Mouse (Mus musculus): Measurements from ENCODE around the gene Mettl16. TPM values are rescaled to one million over a fixed set of nuclear protein-coding genes. Genes with fewer than 3 reads are reported as not detected.
"Not testable (repeated sequence)": the region's sequence is repeated elsewhere in the genome, so short reads cannot be mapped to it uniquely, and the experiment has no call there.

The Mettl16 gene
- polyA plus RNA-seq, 1 experiment from 2014 or later = 53.2 TPM

DNA sequence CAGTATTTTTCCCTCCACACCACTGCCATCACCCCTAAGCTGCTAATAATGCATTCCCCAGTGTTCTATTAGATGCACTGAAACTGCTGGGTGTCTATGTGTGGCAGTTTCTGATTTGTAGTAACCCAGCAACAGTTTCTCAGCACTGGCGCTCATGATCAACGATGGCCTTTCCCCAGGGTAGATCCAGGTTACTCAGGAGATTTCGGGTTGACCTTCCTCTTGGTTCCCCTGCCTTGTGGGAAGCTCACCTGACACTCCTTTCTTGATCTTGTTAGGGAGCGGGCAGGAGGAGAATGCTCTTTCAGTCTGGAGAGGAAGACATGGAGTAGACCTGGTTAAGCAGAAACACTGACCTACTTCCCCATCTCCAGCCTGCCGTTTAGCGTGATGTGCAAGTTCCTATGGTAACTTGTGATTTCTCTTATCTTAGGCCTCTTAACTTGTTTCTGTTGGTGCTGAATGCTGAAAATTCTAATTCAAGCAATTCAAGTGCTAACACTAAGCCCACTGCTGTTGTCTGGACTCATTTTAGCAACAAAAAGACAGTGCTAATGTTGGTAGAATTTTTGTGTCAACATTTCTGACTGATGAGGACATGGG, 37.7 kb downstream of the Mettl16 start:
- peaks cover 17% of the 10 kb centered on the region for H3K36me3 ChIP-seq (ENCODE audit: control insufficient read depth, insufficient read depth, low read length)
- no peak overlapping the region for H3K4me3 ChIP-seq (ENCODE audit: low read depth, low read length)
- WGBS = 96% methylated on average over 6 of the region's 6 CpGs
- no peak overlapping the region for H3K27ac ChIP-seq (ENCODE audit: low read length)
- no peak overlapping the region for H3K4me2 ChIP-seq (ENCODE audit: low read length)
- H3K9ac ChIP-seq (ENCODE audit: low read depth, low read length) = no peak overlapping the region
- H3K27me3 ChIP-seq (ENCODE audit: control insufficient read depth, insufficient read depth, low read depth, low read length) = no peaks in the 10 kb centered on the region
- no peak for ATAC-seq
- H3K4me1 ChIP-seq (ENCODE audit: control insufficient read depth, insufficient read depth, low read length) = no peaks in the 10 kb centered on the region
- H3K9me3 ChIP-seq (replicated peaks; ENCODE audit: control insufficient read depth, low read length, poor library complexity, severe bottlenecking) = no peaks in the 10 kb centered on the region

DNA sequence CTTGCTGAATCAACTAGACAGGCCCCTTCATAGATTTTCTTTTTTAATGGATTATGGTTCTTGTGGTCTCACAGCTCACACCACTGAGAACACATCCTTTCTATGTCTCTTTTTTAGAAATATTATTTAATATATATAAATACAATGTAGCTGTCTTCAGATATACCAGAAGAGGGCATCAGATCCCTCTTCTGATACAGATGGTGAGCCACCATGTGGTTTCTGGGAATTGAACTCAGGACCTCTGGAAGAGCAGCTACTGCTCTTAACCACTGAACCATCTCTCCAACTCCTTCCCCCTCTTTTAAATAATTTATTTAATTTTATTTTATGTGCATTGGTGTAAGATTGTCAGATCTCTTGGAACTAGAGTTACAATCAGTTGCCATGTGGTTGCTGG, 39.5 kb downstream of the Mettl16 start:
- Histone ChIP-seq H3K36me3 (ENCODE audit: control insufficient read depth, insufficient read depth, low read length) (peaks cover 13% of the 10 kb centered on the region), H3K9ac (ENCODE audit: low read depth, low read length) (no peak overlapping the region), H3K9me3 (replicated peaks; ENCODE audit: control insufficient read depth, low read length, poor library complexity, severe bottlenecking) (no peaks in the 10 kb centered on the region), H3K4me3 (ENCODE audit: low read depth, low read length) (no peak overlapping the region), H3K4me2 (ENCODE audit: low read length) (no peak overlapping the region), H3K4me1 (ENCODE audit: control insufficient read depth, insufficient read depth, low read length) (no peaks in the 10 kb centered on the region), H3K27me3 (ENCODE audit: control insufficient read depth, insufficient read depth, low read depth, low read length) (no peaks in the 10 kb centered on the region), H3K27ac (ENCODE audit: low read length) (no peak overlapping the region)
- no peak for ATAC-seq

DNA sequence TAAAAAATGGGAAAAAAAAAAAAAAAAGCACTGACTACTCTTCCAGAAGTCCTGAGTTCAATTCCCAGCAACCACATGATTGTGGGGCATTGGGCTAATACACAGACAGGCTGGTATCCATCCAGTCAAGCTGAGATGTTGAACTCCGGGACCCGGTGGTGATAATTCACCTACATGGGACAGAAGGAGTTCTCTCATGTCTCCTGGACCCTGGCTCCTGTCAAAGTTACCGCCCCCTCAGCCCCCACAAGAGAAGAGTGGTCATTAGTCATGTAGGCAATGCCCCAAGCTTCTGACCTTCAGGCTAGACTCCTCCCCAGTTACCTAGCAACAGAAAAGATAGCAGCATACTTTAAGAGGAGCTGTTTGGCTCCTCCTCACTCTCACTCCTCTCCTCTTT, 40.4 kb downstream of the Mettl16 start:
- H3K27me3 ChIP-seq (ENCODE audit: control insufficient read depth, insufficient read depth, low read depth, low read length); ATAC-seq; H3K4me3 ChIP-seq (ENCODE audit: low read depth, low read length); H3K4me1 ChIP-seq (ENCODE audit: control insufficient read depth, insufficient read depth, low read length); H3K27ac ChIP-seq (ENCODE audit: low read length); H3K4me2 ChIP-seq (ENCODE audit: low read length); H3K9ac ChIP-seq (ENCODE audit: low read depth, low read length); H3K9me3 ChIP-seq (replicated peaks; ENCODE audit: control insufficient read depth, low read length, poor library complexity, severe bottlenecking): not testable (repeated sequence)
- peaks cover 13% of the 10 kb centered on the region for H3K36me3 ChIP-seq (ENCODE audit: control insufficient read depth, insufficient read depth, low read length)
- WGBS = 87% methylated on average over 3 of the region's 3 CpGs

DNA sequence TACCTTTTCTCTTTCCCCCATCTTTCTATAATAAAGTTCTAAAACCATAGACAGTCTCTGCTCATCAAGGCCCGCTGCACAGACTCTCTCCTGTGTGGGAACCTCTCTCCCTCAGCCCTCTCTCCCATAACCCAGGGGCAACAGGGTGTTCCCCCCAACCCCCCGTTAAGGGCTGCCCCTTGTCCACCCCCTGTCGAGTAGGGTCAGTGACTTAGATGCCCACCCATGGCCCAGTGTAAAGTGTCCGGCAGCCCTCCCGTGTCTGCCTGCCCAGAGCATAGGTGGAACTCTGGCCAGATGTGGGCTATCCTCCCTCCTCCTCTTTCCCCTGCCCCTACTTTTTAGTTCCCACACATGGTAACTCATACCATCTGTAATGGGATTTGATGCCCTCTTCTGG, 40.9 kb downstream of the Mettl16 start:
- Histone ChIP-seq H3K4me3 (ENCODE audit: low read depth, low read length) (no peak overlapping the region), H3K27me3 (ENCODE audit: control insufficient read depth, insufficient read depth, low read depth, low read length) (no peaks in the 10 kb centered on the region), H3K27ac (ENCODE audit: low read length) (no peak overlapping the region), H3K4me1 (ENCODE audit: control insufficient read depth, insufficient read depth, low read length) (no peaks in the 10 kb centered on the region), H3K4me2 (ENCODE audit: low read length) (no peak overlapping the region), H3K36me3 (ENCODE audit: control insufficient read depth, insufficient read depth, low read length) (peaks cover 9% of the 10 kb centered on the region), H3K9me3 (replicated peaks; ENCODE audit: control insufficient read depth, low read length, poor library complexity, severe bottlenecking) (no peaks in the 10 kb centered on the region), H3K9ac (ENCODE audit: low read depth, low read length) (no peak overlapping the region)
- 76% methylated on average over 5 of the region's 5 CpGs for WGBS
- ATAC-seq = no peak

DNA sequence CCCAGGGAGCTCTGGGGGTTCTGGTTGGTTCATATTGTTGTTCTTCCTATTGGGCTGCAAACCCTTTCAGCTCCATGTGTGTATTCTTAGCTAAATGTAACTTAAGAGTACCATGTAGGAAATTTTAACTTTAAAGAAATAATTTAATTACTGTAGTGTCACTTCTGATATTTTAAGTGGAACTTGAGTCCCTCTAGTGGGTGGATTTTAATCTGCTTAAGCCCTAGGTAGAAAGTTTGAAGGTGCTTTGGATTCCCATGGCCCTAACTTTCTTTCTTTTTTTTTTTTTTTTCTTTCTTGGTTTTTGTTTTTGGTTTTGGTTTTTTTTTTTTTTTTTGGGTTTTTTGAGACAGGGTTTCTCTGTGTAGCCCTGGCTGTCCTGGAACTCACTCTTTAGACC, 45.2 kb downstream of the Mettl16 start:
- no peak overlapping the region for H3K27ac ChIP-seq (ENCODE audit: low read length)
- H3K4me3 ChIP-seq (ENCODE audit: low read depth, low read length) = no peak overlapping the region
- ATAC-seq = no peak

DNA sequence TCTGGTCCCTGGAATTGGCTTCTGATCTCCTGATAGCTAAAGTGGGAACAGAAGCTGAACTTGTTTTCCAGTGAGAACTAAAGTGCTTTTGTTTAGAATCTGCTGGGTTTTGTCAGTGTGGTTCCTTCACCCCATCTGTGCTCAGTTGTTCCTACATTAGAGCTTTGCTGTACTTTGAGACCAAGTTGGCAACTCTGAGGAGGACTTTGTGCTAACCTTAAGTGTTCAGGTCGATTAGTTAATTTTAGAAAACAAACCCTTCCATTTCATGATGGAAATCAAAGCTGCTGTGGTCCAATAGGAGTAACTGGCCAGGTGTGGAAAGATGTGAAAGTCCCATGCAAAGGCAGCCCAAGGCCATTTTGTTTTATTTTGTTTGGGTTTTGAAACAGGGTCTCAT, 50.3 kb downstream of the Mettl16 start:
- no peaks in the 10 kb centered on the region for H3K27me3 ChIP-seq (ENCODE audit: control insufficient read depth, insufficient read depth, low read depth, low read length)
- H3K4me1 ChIP-seq (ENCODE audit: control insufficient read depth, insufficient read depth, low read length) = no peaks in the 10 kb centered on the region
- H3K4me2 ChIP-seq (ENCODE audit: low read length) = no peak overlapping the region
- H3K36me3 ChIP-seq (ENCODE audit: control insufficient read depth, insufficient read depth, low read length) = peaks cover 7% of the 10 kb centered on the region
- H3K9ac ChIP-seq (ENCODE audit: low read depth, low read length) = no peak overlapping the region
- H3K27ac ChIP-seq (ENCODE audit: low read length) = no peak overlapping the region
- WGBS = 89% methylated on average over 1 of the region's 1 CpGs
- no peaks in the 10 kb centered on the region for H3K9me3 ChIP-seq (replicated peaks; ENCODE audit: control insufficient read depth, low read length, poor library complexity, severe bottlenecking)
- ATAC-seq = no peak
- H3K4me3 ChIP-seq (ENCODE audit: low read depth, low read length) = no peak overlapping the region

More for the DNA sequence above, 45.2 kb downstream of the Mettl16 start:
- Histone ChIP-seq H3K9me3 (replicated peaks; ENCODE audit: control insufficient read depth, low read length, poor library complexity, severe bottlenecking) (no peaks in the 10 kb centered on the region), H3K27me3 (ENCODE audit: control insufficient read depth, insufficient read depth, low read depth, low read length) (no peaks in the 10 kb centered on the region), H3K36me3 (ENCODE audit: control insufficient read depth, insufficient read depth, low read length) (peaks cover 7% of the 10 kb centered on the region), H3K9ac (ENCODE audit: low read depth, low read length) (no peak overlapping the region), H3K4me2 (ENCODE audit: low read length) (no peak overlapping the region), H3K4me1 (ENCODE audit: control insufficient read depth, insufficient read depth, low read length) (no peaks in the 10 kb centered on the region)

DNA sequence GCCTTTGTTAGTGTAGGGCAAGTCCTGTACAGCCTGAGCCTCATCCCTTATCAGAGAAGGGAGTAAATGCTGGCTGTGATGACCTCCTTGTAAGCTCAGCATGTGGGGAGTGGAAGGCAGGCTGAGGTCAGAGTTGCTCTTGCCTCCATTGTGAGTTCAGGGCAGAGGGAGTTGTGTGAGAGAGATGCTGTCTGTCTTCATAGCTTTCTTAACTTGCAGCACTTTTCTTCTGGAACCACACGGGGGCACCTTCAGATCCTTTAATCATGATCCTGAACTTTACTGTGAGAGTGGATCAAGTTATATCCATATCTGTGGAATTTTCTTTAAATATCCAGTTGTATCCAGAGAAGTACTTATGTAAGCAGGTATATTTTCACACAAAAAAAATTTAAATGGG, 50.8 kb downstream of the Mettl16 start:
- Histone ChIP-seq H3K27me3 (ENCODE audit: control insufficient read depth, insufficient read depth, low read depth, low read length) (no peaks in the 10 kb centered on the region), H3K9ac (ENCODE audit: low read depth, low read length) (no peak overlapping the region), H3K4me3 (ENCODE audit: low read depth, low read length) (no peak overlapping the region), H3K9me3 (replicated peaks; ENCODE audit: control insufficient read depth, low read length, poor library complexity, severe bottlenecking) (no peaks in the 10 kb centered on the region), H3K4me1 (ENCODE audit: control insufficient read depth, insufficient read depth, low read length) (no peaks in the 10 kb centered on the region), H3K36me3 (ENCODE audit: control insufficient read depth, insufficient read depth, low read length) (peaks cover 7% of the 10 kb centered on the region), H3K4me2 (ENCODE audit: low read length) (no peak overlapping the region), H3K27ac (ENCODE audit: low read length) (no peak overlapping the region)
- no peak for ATAC-seq
- 33% methylated on average over 1 of the region's 1 CpGs for WGBS

DNA sequence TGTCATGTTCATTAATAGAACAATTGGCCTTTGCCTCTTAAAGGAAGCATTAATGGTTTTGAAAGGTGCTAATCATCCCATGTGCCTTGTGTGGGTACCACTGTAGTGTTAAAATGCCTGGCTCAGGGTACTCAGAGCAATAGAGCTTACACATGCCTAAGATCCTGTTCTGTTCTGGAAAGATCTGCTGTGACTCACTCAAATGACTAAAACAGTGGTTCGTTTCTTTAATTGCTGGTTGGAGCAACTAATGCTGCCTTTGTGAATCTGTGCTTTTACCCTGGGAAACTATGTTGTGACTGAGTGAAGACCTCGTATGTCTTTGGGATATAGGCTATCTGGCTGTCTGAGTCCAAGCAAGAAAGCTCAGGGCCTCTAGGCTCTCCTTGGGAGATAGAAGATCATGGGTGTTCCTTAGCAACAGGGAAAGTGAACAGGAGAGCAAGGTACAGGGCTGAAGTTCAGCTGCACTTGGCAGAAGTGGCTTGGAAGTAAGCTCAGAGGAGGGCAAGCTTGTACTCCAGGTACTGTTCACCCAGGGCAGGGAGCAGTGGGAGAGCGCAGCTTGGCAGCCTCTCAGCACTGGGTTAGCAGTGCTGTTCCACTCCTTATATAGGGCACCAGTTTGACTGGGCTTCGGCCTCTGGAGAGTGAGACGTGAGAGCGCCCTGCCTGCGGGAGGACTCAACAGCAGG, 52.3 kb downstream of the Mettl16 start:
- Histone ChIP-seq H3K4me1 (ENCODE audit: control insufficient read depth, insufficient read depth, low read length) (no peaks in the 10 kb centered on the region), H3K27ac (ENCODE audit: low read length) (no peak overlapping the region), H3K4me3 (ENCODE audit: low read depth, low read length) (no peak overlapping the region), H3K9ac (ENCODE audit: low read depth, low read length) (no peak overlapping the region), H3K36me3 (ENCODE audit: control insufficient read depth, insufficient read depth, low read length) (peaks cover 3% of the 10 kb centered on the region; the same call in 1 of the 2 replicates), H3K4me2 (ENCODE audit: low read length) (no peak overlapping the region), H3K27me3 (ENCODE audit: control insufficient read depth, insufficient read depth, low read depth, low read length) (no peaks in the 10 kb centered on the region), H3K9me3 (replicated peaks; ENCODE audit: control insufficient read depth, low read length, poor library complexity, severe bottlenecking) (no peaks in the 10 kb centered on the region)
- 82% methylated on average over 7 of the region's 7 CpGs for WGBS
- no peak for ATAC-seq

DNA sequence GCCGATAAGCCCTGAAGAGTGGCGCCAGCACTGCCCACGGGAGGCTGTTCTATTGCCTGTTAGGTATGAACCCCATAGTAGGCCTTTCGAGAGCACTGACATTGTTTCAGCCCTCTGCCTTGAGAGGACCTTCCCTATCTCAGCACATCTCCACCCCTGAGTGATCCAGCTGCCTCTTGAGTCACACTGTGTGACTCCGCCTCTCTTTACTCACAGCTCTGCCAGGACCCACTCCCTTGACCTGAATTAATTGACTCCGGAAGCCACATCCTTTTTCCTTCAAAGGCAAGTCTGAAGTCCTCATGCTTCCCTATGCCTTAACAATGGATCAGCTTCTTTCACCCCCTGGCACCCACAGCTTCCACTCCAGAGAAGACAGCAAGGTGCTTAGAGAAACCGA, 55.5 kb downstream of the Mettl16 start:
- no peaks in the 10 kb centered on the region for H3K27me3 ChIP-seq (ENCODE audit: control insufficient read depth, insufficient read depth, low read depth, low read length)
- no peak overlapping the region for H3K4me3 ChIP-seq (ENCODE audit: low read depth, low read length)
- no peak for ATAC-seq
- H3K27ac ChIP-seq (ENCODE audit: low read length) = no peak overlapping the region
- peaks cover 8% of the 10 kb centered on the region for H3K4me1 ChIP-seq (ENCODE audit: control insufficient read depth, insufficient read depth, low read length)
- H3K4me2 ChIP-seq (ENCODE audit: low read length) = no peak overlapping the region
- WGBS = 76% methylated on average over 7 of the region's 7 CpGs
- no peak overlapping the region for H3K9ac ChIP-seq (ENCODE audit: low read depth, low read length)
- H3K9me3 ChIP-seq (replicated peaks; ENCODE audit: control insufficient read depth, low read length, poor library complexity, severe bottlenecking) = no peaks in the 10 kb centered on the region
- no peaks in the 10 kb centered on the region for H3K36me3 ChIP-seq (ENCODE audit: control insufficient read depth, insufficient read depth, low read length)

Measured in midbrain, embryonic 16.5 days (tissue).